Mouse (Mus musculus): ENCODE data around the gene Laptm5.

Gene Laptm5

DNA sequence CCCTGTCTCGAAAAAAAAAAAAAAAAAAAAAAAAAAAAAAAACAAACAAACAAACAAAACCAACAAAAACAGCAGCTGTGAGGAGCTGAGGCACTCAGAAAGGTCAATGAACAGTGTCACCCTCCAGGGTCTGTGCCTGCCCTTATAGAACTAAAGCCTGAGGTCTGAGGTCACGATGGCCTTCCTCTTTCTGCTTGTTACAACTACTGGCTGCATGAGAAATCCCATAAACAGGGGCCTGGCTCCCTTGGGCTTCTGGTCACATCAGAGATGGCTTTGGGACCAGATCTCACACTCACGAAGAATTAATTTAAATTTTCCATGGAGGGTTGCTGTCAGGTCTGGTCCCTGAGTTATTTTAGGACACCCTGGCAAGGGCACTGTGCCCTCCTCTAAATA lies 13.5 kb upstream of the Laptm5 start:
- no peak for DNase-seq (ENCODE audit: extremely low read depth, low read depth, low spot score)

DNA sequence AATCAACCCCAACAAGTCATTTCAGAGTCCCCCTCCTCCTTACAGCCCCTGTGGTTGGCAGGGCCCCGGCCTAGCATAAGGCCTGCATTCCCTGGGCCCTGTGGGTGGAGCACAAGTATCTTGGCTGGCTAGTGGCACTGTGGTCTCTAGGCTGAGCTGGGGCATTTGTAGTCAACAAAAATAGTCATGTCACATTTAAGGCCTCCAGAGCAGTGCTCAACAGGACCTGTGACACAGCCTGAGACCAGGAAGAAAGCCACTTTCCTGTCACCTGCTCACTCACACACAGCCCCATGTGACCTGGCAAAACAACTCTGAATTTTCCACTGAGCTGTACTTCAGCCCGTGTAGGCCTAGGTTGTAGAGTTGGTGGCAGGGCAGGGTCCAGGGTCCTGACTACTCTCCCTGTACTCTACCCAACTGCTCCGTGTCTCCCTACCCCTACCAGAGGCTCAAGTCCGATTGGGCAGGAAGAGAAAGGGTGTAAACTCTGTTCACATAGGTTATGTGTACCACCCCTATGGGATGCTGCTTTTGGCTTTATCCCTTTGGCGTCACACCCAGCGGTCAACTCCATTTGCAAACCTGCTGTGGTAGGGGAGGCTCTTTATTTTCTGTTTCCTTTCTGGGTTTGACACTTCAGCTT lies 13.0 kb upstream of the Laptm5 start:
- no peak for DNase-seq (ENCODE audit: extremely low read depth, low read depth, low spot score)

DNA sequence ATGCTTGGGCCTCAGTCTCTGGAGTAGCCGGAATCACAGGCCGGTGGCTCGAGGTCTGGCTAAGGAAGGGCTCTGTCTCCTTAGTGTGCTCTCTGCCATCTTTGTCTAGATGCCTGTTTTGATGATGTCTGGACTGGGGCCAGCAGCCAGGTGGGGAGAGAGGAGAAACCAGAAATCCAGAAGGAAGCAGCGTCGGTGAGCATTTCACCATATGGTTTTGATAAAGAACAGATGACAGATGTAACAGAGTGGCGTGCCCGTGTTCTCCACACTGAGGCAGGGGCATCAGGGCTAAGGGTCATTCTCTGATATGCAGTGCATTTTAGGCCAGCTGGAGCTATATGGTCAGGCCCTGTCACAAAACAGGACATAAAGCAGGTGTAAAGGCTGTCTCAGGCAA lies 12.2 kb upstream of the Laptm5 start:
- no peak for DNase-seq (ENCODE audit: extremely low read depth, low read depth, low spot score)

DNA sequence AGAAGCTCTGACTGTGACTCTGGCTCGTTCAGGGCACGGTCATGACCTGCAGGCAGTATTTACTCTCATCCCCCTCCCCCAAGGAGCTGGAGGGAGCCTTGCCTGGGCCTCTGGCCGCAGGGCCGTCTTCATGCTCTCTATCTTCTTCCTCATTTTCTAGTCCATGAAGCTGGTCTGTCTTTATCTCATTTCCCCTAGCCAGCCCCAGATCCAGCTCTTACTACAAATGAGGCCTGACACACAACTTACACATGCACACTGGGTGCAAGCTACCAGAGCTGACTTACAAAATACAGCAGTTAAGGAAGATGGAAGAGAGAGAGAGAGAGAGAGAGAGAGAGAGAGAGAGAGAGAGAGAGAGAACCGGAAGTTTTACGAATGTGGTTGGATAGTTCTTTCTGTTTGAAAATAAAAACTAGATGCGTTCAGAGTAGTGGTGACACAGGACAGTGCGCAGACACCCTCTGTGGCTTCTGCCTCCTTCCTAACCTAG lies 10.6 kb upstream of the Laptm5 start:
- DNase-seq (ENCODE audit: extremely low read depth, low read depth, low spot score), result no peak

DNA sequence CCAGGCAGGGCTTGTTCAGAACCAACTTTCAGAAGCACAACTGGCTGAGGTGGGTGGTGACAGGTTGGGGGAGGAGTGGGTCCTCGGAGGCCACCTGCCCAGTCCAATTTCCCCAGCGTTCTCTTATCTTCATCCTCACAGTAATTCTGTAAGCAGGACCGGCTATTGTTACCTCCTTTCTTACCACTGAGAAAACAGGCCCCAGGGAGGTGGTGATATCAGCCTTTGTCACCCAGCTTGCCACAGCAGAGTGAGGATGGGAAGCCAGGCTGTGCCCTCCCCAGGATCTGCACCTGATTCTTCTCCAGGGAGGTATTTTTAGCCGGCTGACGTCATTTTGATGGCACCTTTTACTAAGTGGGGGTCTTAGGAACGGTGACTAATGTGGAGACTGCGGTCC lies 7.9 kb upstream of the Laptm5 start:
- no peak for DNase-seq (ENCODE audit: extremely low read depth, low read depth, low spot score)

DNA sequence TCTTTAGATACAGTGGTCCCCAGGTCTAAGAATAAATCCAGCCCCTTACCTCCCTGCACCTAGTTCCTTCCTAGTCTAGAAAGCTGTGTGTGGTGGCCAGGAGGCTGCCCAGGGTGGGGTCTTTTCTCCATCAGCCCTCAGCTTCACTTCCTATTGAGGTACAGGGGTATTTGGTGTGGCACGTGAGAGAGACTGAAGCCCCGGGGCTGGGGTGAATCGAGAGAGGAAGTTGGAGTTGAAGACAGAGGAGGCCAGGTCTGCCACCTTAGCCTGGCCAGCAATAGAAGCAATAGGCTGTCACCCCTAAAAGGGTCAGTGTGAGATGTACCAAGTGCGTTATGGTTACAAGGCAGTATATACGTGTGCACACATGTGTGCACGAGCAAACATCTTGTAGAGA lies 7.0 kb upstream of the Laptm5 start:
- DNase-seq (ENCODE audit: extremely low read depth, low read depth, low spot score), result no peak

DNA sequence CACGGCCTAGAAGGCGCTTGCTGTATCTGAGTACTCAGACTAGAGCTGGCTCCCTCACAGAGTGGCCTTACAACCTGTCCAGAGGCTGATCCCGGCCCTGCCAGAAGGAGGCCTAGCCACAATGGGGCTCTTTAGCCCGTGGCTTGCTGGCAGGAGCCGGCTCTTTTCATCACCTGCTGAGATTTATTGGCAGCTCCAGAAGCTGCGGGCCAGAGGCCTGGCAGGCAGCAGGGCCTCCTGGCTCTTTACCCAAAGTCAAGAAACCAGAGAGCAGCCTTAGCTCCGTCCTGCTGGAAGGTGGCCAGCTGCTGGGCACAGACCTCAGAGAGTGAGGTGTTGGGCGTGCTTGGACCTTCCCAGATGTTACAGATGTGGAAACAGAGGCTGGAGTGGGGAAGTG lies 6.6 kb upstream of the Laptm5 start:
- DNase-seq (ENCODE audit: extremely low read depth, low read depth, low spot score), result no peak

DNA sequence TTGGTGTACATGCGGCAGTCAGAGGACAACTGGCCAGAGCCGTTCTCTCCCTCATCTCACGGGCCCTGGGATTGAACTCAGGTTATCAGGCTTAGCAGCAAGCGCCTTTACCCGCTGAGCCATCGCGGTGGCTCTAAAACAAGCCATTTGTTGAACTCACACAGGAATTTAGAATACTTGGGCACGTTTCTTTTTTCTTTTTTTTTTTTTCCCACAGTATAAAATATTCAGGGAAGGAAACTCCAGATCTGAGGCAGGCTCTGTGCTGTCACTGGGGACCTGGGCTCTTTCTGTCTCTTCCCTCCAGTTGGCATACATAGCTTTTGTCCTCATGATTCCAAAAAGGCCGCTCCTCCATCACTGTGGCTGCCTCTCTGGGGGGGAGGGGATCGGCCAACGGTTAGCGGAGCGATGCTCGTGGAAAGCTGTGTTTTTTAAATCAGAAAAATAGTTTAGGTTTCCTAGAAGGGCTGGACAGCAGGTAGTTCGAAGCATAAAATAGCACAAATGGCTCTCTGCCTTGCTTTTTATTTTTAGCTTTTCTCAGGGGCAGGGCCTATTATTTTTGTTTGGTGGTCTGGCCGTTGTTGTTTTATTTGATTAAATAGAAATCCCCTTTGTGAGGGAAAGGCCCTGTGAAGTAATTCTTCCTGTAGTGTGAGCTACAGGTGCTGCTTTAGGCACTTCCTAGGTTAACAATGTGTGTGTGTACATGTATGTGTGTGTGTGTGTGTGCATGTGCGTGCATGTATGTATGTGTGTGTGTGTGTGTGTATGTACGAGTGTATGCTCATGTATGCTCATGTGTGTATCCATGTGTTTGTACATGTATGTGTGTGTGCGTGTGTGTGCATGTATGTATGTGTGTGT lies 5.5 kb upstream of the Laptm5 start:
- no peak for DNase-seq (ENCODE audit: extremely low read depth, low read depth, low spot score)

DNA sequence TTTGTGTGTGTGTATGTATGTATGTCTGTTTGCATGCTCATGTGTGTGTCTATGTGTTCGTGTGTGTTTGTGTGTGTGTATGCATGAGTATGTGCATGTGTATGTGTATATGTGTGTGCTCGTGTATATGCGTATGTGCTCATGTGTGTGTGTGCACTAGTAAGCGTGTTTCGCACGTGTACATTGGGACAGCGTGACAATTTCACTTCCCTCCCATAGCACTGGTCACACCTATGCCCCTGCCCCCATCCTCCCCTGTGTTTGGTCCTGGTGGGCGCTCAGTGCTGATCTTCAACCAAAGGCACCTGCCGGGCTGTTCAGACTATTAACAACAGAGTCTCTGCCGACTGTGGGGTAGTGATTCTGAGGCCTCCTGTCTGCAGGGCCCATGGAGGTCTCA lies 4.8 kb upstream of the Laptm5 start:
- no peak for DNase-seq (ENCODE audit: extremely low read depth, low read depth, low spot score)

DNA sequence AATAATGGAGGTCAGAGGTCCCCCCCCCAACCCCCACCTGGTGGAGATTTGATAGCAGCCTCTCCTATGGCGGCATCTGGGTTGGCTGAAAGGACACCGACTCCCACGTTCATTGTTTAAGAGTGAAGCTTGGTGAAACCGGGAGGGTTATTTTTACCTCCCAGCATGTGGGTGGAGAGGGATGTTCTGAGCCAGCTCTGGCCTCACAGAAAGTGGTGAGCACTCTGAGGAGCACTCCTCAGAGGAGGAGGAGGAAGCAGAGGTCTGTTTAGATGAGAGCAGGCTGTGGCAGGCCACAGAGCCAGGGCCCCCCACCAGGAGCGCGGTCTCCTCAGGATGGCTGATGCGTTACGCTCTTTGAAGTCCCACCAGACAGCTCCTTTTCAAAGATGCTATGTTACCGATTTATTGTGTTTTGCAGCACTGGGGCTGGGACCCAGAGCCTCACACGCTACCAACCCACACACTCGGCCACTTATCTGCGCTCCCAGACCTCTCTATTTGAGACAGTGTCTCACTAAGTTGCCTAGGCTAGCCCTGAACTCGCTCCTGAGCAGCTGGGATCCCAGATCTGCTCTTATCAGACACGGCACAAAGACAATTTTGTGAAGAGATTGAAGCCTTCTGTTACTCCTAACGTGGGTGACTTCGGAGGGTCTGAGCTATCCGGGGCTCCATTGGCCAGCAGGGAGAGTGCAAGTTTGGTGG lies 3.6 kb upstream of the Laptm5 start:
- no peak for DNase-seq (ENCODE audit: extremely low read depth, low read depth, low spot score)

DNA sequence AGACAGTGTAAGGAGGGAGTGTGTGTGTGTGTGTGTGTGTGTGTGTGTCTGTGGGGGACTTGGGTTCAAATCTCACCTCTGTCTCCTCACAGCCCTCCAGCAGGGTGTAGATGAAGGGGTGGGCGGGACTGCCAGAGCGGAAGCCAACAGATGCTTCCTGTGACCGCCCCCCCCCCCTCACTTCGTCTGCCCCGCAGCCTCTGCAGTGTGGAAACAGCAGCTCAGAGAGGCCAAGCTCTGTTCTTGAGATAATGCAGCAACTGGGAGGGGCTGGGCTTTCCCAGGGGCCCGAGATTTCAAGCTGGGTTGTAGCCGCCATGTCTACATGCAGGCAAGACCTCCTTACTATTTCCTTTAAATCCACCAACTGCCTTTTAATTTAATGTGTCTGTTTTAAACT lies 2.3 kb upstream of the Laptm5 start:
- no peak for DNase-seq (ENCODE audit: extremely low read depth, low read depth, low spot score)

DNA sequence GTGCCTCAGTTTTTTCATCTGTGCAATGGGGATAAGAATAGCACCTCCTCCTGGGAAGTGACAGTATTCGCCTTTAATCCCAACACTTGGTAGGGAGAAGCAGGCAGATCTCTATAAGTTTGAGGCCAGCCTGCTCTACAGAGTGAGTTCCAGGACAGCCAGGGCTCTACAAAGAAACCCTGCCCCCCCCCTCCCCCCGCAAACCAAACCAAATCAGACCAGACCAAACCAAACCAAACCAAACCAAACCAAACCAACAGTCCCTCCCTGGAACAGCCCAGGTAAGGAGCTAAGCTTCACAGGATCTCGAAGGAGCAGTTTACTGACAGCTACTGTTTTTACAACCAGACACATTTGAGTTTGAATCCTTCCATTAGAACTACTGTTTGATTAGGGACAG lies 299 bp upstream of the Laptm5 start:
- DNase-seq (ENCODE audit: extremely low read depth, low read depth, low spot score), result no peak

DNA sequence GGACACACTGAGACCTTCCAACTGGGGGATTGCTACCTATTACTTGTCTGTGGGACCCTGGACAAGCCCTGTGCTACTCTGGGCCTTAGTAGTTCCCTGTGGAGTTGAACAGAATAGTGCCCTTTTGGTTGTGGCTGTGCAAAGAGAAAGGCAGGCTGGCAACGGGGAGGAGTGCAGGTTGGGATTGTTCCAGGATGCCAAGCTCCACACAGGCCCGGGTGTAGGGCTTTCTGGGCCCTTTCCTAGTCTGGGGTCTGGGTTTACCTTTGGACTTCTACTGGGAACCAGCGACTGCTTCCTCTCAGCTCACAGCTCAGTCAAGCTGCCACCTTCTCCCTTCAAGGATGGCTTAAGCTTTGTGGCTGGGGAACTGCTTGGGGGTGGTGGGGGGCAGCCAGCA lies 586 bp downstream of the Laptm5 start:
- DNase-seq (ENCODE audit: extremely low read depth, low read depth, low spot score), result no peak

DNA sequence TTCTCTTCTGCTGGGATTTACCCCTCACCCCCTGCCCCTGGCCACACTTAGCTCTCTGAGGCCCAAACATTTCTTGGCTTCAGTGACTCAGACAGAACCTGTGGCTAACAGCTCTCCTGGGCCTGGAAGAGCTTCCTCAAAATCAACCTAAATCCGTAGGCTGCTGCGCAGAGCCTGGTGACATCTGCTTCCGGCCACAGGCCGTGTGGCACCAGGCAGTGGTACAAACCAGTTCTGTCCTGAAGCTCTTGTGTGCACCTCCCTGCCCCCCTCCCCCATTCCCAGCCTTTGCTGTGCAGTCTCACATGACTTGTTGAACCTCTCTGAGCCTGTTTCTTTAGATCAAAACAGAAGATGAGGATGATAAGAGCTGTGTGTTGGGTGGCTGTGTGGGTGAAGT lies 1.1 kb downstream of the Laptm5 start:
- DNase-seq (ENCODE audit: extremely low read depth, low read depth, low spot score), result no peak

DNA sequence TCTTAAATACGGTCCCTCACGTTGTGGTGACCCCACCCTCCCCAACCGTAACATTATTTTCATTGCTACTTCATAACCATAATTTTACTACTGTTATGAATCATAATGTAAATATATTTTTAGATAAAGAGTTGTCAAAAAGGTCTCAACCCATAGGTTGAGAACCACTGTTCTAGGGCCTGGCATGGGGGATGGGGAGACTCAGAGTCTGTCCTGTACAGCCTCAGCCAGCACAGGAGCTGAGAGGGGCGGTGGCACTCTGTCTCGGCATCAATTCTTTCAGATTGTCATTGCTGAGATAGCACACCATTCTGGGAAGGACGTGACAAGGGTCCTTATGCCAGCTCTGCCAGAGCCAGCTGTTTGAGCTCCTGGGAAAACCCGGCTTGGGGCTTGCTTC lies 1.6 kb downstream of the Laptm5 start:
- no peak for DNase-seq (ENCODE audit: extremely low read depth, low read depth, low spot score)

DNA sequence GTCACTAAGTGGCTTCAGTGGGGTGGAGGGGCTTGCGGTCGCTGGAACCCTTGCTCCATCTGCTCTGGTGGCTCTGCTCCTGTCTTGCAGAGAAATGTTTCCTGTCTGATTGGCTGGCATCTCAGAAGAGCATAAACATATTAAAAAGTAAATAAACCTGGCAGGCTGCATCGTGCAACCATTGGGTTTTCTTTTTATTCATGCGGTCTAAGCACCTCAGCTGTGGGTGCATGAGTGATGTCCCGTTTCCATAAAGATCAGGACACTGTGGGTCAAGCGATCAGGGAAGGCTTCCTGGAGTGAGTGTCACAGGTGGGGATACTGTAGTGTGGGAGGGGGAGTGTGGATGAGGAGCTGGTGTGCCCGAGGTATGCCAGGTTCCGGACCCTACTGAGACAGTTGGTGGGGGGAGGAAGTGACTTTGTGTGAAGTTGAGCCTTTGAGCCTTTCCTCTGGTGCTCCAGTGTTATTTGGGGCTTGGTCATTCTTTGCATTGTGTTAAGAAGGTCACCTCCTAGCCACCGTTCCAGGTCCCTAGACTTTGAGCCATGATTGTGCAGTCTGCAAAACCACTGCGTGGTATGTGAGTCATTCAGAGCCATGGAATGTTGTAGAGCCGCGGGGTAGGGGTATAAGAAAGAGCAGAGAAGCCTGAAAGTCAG lies 2.2 kb downstream of the Laptm5 start:
- no peak for DNase-seq (ENCODE audit: extremely low read depth, low read depth, low spot score)

DNA sequence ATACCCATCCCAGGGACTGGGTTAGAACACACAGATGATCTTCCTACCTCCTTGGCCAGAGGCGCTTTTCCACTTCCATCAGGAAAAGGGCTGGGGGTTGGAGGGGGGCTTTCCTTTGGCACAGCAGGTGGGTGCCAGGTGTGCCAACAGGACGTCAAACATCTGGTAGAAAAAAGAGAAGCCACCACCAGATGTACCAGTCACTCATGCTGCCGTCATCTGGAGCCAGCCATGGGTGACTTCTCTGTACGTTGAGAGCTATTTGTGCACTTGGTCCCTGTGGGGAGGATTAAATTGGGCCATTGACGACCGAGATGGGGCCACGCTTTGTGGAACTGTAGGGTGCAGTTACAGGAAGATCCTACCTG lies 2.7 kb downstream of the Laptm5 start:
- DNase-seq (ENCODE audit: extremely low read depth, low read depth, low spot score), result no peak

DNA sequence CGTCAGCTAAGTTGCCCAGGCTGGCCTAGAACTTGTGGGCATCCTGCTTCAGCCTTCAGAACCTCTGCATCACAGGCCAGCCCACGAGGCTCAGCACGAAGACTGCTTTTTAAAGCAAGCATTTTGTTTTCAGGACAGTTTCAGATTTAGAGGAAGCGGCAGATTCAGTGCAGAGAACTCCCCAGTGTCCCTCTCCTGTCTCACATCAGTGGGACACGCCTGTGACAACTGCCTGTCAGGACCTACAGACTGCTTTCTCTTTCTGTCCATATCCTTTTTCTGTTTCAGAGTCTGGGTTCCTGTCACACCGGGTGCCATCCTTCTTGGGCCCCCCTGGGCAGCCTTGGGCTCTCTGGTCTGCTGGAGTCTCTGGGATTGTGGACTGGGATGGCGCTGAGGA lies 3.7 kb downstream of the Laptm5 start:
- DNase-seq (ENCODE audit: extremely low read depth, low read depth, low spot score), result no peak

DNA sequence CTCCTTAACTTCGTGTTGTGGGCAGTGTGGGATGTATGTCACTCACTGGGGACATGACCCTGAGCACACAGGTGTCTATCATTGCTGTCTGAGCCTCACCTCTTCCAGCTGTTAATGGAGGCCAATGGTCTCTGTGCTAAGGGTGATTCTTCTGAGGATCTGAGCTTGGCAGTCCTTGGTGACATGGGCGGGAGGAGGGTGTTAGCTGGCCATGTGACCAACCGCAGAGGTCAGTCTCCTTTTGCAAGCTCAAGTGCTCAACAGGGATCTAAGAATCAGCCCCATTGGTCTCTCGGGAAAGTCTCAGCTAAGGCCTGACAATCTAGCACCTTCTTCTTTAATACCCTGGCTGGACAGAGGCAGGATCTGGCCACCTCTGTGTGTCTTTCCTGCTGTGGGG lies 4.6 kb downstream of the Laptm5 start:
- DNase-seq (ENCODE audit: extremely low read depth, low read depth, low spot score), result no peak

DNA sequence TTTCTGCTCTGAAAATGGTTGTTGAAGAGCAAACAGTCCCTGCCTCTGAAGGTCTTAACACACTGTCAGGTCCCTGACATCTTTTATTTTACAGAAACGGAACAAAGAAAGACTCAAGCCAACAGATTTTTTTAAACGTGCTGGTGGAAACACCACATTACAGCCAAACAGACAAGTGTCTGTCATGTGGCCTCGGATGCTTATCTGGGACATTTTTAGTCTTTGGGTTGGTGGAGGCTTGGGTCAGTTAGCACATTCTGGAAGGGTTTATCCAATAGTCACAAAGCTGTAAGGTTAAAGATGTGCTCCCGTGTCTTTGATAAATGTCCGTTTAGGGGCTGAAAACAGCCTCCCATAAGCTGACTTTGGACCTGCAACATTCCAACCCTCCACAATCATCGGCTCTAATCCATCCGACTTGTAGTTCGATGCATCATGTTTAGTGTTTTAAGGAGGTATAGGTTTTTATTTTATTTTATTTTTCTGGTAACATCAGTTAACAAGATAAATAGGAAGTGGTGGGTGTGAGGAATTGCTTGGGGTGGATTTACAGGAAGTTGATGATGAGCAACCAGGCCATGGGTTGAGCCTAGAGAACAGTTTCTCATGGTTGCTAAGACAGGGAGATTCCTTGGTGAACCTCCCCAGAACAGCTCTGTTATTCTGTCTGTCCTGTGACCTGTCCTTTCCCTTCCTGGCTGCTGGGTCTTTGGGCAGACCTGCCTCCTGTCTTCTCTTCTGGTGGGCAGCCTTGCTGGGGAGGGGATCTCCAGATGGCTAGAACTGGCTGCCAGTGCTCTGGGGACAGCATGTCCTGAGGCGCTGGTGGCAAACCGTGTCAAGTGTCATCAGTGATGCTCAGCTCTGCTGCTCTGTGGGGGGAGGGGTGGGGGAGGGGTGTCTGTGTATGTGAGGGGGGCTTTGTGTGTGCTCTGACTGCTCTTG lies 6.2 kb downstream of the Laptm5 start:
- DNase-seq (ENCODE audit: extremely low read depth, low read depth, low spot score), result no peak

All from fat pad, adult 2 months (tissue).